Mouse (Mus musculus): ENCODE data around the gene Cxcr5. TPM values are rescaled to one million over a fixed set of nuclear protein-coding genes. Genes with fewer than 3 reads are reported as not detected.

Gene Cxcr5
- polyA plus RNA-seq, 1 experiment from 2014 or later = not detected

GRCm38 (mm10) chr9:44484311-44485104 is 77.2 kb downstream of the Cxcr5 start:
- no peaks in the 10 kb centered on the region for H3K9me3 ChIP-seq (ENCODE audit: control insufficient read depth, low read length)
- no peak for ATAC-seq (ENCODE audit: low FRiP score, low TSS enrichment)
- 21% methylated on average over 7 of the region's 7 CpGs for WGBS
- H3K36me3 ChIP-seq (ENCODE audit: control insufficient read depth, insufficient read depth, low read length) = no peaks in the 10 kb centered on the region
- peak overlapping the region; percentile 91; the same call in 1 of the 2 replicates for H3K27ac ChIP-seq (ENCODE audit: low read depth, low read length)
- H3K4me2 ChIP-seq (replicated peaks; ENCODE audit: low read depth, low read length) = peak overlapping the region; percentile 88
- peak overlapping the region; percentile 91 for H3K4me3 ChIP-seq (ENCODE audit: low read length)
- H3K4me1 ChIP-seq (ENCODE audit: control insufficient read depth, insufficient read depth, low read length) = peaks cover 59% of the 10 kb centered on the region
- no peaks in the 10 kb centered on the region for H3K27me3 ChIP-seq (ENCODE audit: control insufficient read depth, insufficient read depth, low read length)
- H3K9ac ChIP-seq (ENCODE audit: low read depth, low read length) = peak overlapping the region; percentile 83

GRCm38 (mm10) chr9:44483510-44484044 is 78.1 kb downstream of the Cxcr5 start:
- peaks cover 50% of the 10 kb centered on the region for H3K4me1 ChIP-seq (ENCODE audit: control insufficient read depth, insufficient read depth, low read length)
- H3K9me3 ChIP-seq (ENCODE audit: control insufficient read depth, low read length) = no peaks in the 10 kb centered on the region
- peak overlapping the region; percentile 83 for H3K9ac ChIP-seq (ENCODE audit: low read depth, low read length)
- peak overlapping the region; percentile 91; the same call in 1 of the 2 replicates for H3K27ac ChIP-seq (ENCODE audit: low read depth, low read length)
- H3K4me3 ChIP-seq (ENCODE audit: low read length) = peak overlapping the region; percentile 91
- peak overlapping the region; percentile 88 for H3K4me2 ChIP-seq (replicated peaks; ENCODE audit: low read depth, low read length)
- no peaks in the 10 kb centered on the region for H3K36me3 ChIP-seq (ENCODE audit: control insufficient read depth, insufficient read depth, low read length)
- WGBS = under 1% methylated on average over 12 of the region's 12 CpGs
- peak; percentile 30 for ATAC-seq (ENCODE audit: low FRiP score, low TSS enrichment)
- no peaks in the 10 kb centered on the region for H3K27me3 ChIP-seq (ENCODE audit: control insufficient read depth, insufficient read depth, low read length)

GRCm38 (mm10) chr9:44483041-44483509 is 78.6 kb downstream of the Cxcr5 start:
- Histone ChIP-seq H3K9ac (ENCODE audit: low read depth, low read length) (peak overlapping the region; percentile 83), H3K9me3 (ENCODE audit: control insufficient read depth, low read length) (no peaks in the 10 kb centered on the region), H3K4me3 (ENCODE audit: low read length) (peak overlapping the region; percentile 91), H3K36me3 (ENCODE audit: control insufficient read depth, insufficient read depth, low read length) (no peaks in the 10 kb centered on the region), H3K4me2 (replicated peaks; ENCODE audit: low read depth, low read length) (peak overlapping the region; percentile 88), H3K27me3 (ENCODE audit: control insufficient read depth, insufficient read depth, low read length) (no peaks in the 10 kb centered on the region), H3K27ac (ENCODE audit: low read depth, low read length) (peak overlapping the region; percentile 91), H3K4me1 (ENCODE audit: control insufficient read depth, insufficient read depth, low read length) (peaks cover 47% of the 10 kb centered on the region)
- ATAC-seq (ENCODE audit: low FRiP score, low TSS enrichment) = no peak
- under 1% methylated on average over 35 of the region's 39 CpGs for WGBS

GRCm38 (mm10) chr9:44482552-44482951 is 79.1 kb downstream of the Cxcr5 start, which contains the start of gene Bcl9l:
Gene Bcl9l, plus strand, starts transcription at chr9:44482825.
- H3K36me3 ChIP-seq (ENCODE audit: control insufficient read depth, insufficient read depth, low read length) = no peaks in the 10 kb centered on the region
- peaks cover 43% of the 10 kb centered on the region for H3K4me1 ChIP-seq (ENCODE audit: control insufficient read depth, insufficient read depth, low read length)
- H3K27me3 ChIP-seq (ENCODE audit: control insufficient read depth, insufficient read depth, low read length) = no peaks in the 10 kb centered on the region
- H3K9me3 ChIP-seq (ENCODE audit: control insufficient read depth, low read length) = no peaks in the 10 kb centered on the region
- WGBS = 0% methylated on average over 24 of the region's 31 CpGs
- peak; percentile 56 for ATAC-seq (ENCODE audit: low FRiP score, low TSS enrichment)
- H3K4me2 ChIP-seq (replicated peaks; ENCODE audit: low read depth, low read length) = peak within 1 kb of the TSS; percentile 88
- peak within 1 kb of the TSS; percentile 83 for H3K9ac ChIP-seq (ENCODE audit: low read depth, low read length)
- peak within 1 kb of the TSS; percentile 91 for H3K27ac ChIP-seq (ENCODE audit: low read depth, low read length)
- peak within 1 kb of the TSS; percentile 91 for H3K4me3 ChIP-seq (ENCODE audit: low read length)

- H3K9ac ChIP-seq (ENCODE audit: low read depth, low read length) = 0 out of 2 replicates have a peak overlapping the region, but pooled peaks have one; percentile 23
- WGBS = 9% methylated on average over 3 of the region's 3 CpGs
- no peaks in the 10 kb centered on the region for H3K36me3 ChIP-seq (ENCODE audit: control insufficient read depth, insufficient read depth, low read length)
- H3K27me3 ChIP-seq (ENCODE audit: control insufficient read depth, insufficient read depth, low read length) = no peaks in the 10 kb centered on the region
- no peaks in the 10 kb centered on the region for H3K9me3 ChIP-seq (ENCODE audit: control insufficient read depth, low read length)
- ATAC-seq (ENCODE audit: low FRiP score, low TSS enrichment) = no peak
- peak overlapping the region; percentile 88 for H3K4me2 ChIP-seq (replicated peaks; ENCODE audit: low read depth, low read length)
- 0 out of 2 replicates have a peak overlapping the region, but pooled peaks have one; percentile 24 for H3K27ac ChIP-seq (ENCODE audit: low read depth, low read length)
- peak overlapping the region; percentile 91 for H3K4me3 ChIP-seq (ENCODE audit: low read length)
- peaks cover 39% of the 10 kb centered on the region for H3K4me1 ChIP-seq (ENCODE audit: control insufficient read depth, insufficient read depth, low read length)
Measured at GRCm38 (mm10) chr9:44482112-44482511, 79.6 kb downstream of the Cxcr5 start.

- peak overlapping the region; percentile 97 for H3K27ac ChIP-seq (ENCODE audit: low read depth, low read length)
- WGBS = under 1% methylated on average over 26 of the region's 26 CpGs
Measured at GRCm38 (mm10) chr9:44479628-44480428, 81.8 kb downstream of the Cxcr5 start.

GRCm38 (mm10) chr9:44478959-44479605 is 82.6 kb downstream of the Cxcr5 start:
- no peaks in the 10 kb centered on the region for H3K9me3 ChIP-seq (ENCODE audit: control insufficient read depth, low read length)
- H3K4me3 ChIP-seq (ENCODE audit: low read length) = peak overlapping the region; percentile 60
- 0% methylated on average over 29 of the region's 29 CpGs for WGBS
- no peaks in the 10 kb centered on the region for H3K36me3 ChIP-seq (ENCODE audit: control insufficient read depth, insufficient read depth, low read length)
- peak; percentile 60 for ATAC-seq (ENCODE audit: low FRiP score, low TSS enrichment)
- H3K4me2 ChIP-seq (replicated peaks; ENCODE audit: low read depth, low read length) = peak overlapping the region; percentile 95
- no peaks in the 10 kb centered on the region for H3K27me3 ChIP-seq (ENCODE audit: control insufficient read depth, insufficient read depth, low read length)
- H3K4me1 ChIP-seq (ENCODE audit: control insufficient read depth, insufficient read depth, low read length) = peaks cover 9% of the 10 kb centered on the region
- H3K27ac ChIP-seq (ENCODE audit: low read depth, low read length) = peak overlapping the region; percentile 97
- H3K9ac ChIP-seq (ENCODE audit: low read depth, low read length) = peak overlapping the region; percentile 74

More at GRCm38 (mm10) chr9:44479628-44480428, 81.8 kb downstream of the Cxcr5 start:
- Histone ChIP-seq H3K4me2 (replicated peaks; ENCODE audit: low read depth, low read length) (peak overlapping the region; percentile 95), H3K27me3 (ENCODE audit: control insufficient read depth, insufficient read depth, low read length) (no peaks in the 10 kb centered on the region), H3K9ac (ENCODE audit: low read depth, low read length) (peak overlapping the region; percentile 74), H3K4me3 (ENCODE audit: low read length) (peak overlapping the region; percentile 60), H3K4me1 (ENCODE audit: control insufficient read depth, insufficient read depth, low read length) (peaks cover 16% of the 10 kb centered on the region), H3K9me3 (ENCODE audit: control insufficient read depth, low read length) (no peaks in the 10 kb centered on the region), H3K36me3 (ENCODE audit: control insufficient read depth, insufficient read depth, low read length) (no peaks in the 10 kb centered on the region)
- peak; percentile 32 for ATAC-seq (ENCODE audit: low FRiP score, low TSS enrichment)

GRCm38 (mm10) chr9:44478229-44478921 is 83.3 kb downstream of the Cxcr5 start:
- Histone ChIP-seq H3K36me3 (ENCODE audit: control insufficient read depth, insufficient read depth, low read length) (no peaks in the 10 kb centered on the region), H3K9me3 (ENCODE audit: control insufficient read depth, low read length) (no peaks in the 10 kb centered on the region), H3K27ac (ENCODE audit: low read depth, low read length) (peak overlapping the region; percentile 97), H3K9ac (ENCODE audit: low read depth, low read length) (peak overlapping the region; percentile 74), H3K4me2 (replicated peaks; ENCODE audit: low read depth, low read length) (peak overlapping the region; percentile 95), H3K4me1 (ENCODE audit: control insufficient read depth, insufficient read depth, low read length) (peaks cover 9% of the 10 kb centered on the region; the same call in 1 of the 2 replicates), H3K27me3 (ENCODE audit: control insufficient read depth, insufficient read depth, low read length) (no peaks in the 10 kb centered on the region), H3K4me3 (ENCODE audit: low read length) (peak overlapping the region; percentile 60)
- under 1% methylated on average over 21 of the region's 27 CpGs for WGBS
- peak; percentile 66 for ATAC-seq (ENCODE audit: low FRiP score, low TSS enrichment)

Measured in kidney, embryonic 14.5 days (tissue).